Mouse (Mus musculus): ENCODE measurements around the gene Kif16b. TPM values are rescaled to one million over a fixed set of nuclear protein-coding genes. Genes with fewer than 3 reads are reported as not detected.

Kif16b gene
- total and polyA plus RNA-seq, 3 experiments, result 10.7 to 32.0 (median 13.0) TPM

GRCm38 (mm10) chr2:142682965-142683709 lies 218.2 kb downstream of the Kif16b start:
- Histone ChIP-seq H3K9me3 (replicated peaks; ENCODE audit: insufficient read depth, low read length) (no peaks in the 10 kb centered on the region), H3K27me3 (ENCODE audit: control insufficient read depth in 1 of 2, insufficient read depth in 2 of 2, low read length in 2 of 2) (no peaks in the 10 kb centered on the region), H3K79me2 (ENCODE audit: control insufficient read depth, insufficient read depth, low read length, poor library complexity) (no peaks in the 10 kb centered on the region), H3K4me3 (ENCODE audit: control insufficient read depth in 1 of 2, insufficient read depth in 1 of 2, low read depth in 2 of 2, low read length in 2 of 2) (no peak overlapping the region), H3K4me1 (ENCODE audit: control insufficient read depth in 1 of 2, insufficient read depth in 2 of 2, low read length in 2 of 2) (no peaks in the 10 kb centered on the region), H3K36me3 (ENCODE audit: control insufficient read depth in 1 of 2, insufficient read depth in 2 of 2, low read length in 2 of 2) (no peaks in the 10 kb centered on the region), H3K9ac (ENCODE audit: control insufficient read depth, low read depth, low read length, poor library complexity, severe bottlenecking) (no peak overlapping the region), H3K27ac (ENCODE audit: control insufficient read depth, low read depth, low read length) (no peak overlapping the region)
- TF ChIP-seq USF2 (IDR thresholded peaks at IDR 0.05; ENCODE audit: borderline replicate concordance in 1 of 2, insufficient read depth in 1 of 2, low read depth in 1 of 2, low read length in 2 of 2) (no peak), ZNF384 (IDR thresholded peaks at IDR 0.05; ENCODE audit: low read depth, low read length) (no peak), JUND (IDR thresholded peaks at IDR 0.05; ENCODE audit: low read depth, low read length) (no peak), ELF1 (IDR thresholded peaks at IDR 0.05; ENCODE audit: low read depth, low read length) (no peak)
- DNase-seq (ENCODE audit: low read depth, low spot score), result no peak

- no peak overlapping the region for H3K4me3 ChIP-seq (ENCODE audit: control insufficient read depth in 1 of 2, insufficient read depth in 1 of 2, low read depth in 2 of 2, low read length in 2 of 2)
- TF ChIP-seq MAFK (IDR thresholded peaks at IDR 0.05; ENCODE audit: borderline replicate concordance, low read depth, low read length) (no peak), NRF1 (IDR thresholded peaks at IDR 0.05; ENCODE audit: insufficient read depth, low read depth, low read length, poor library complexity, severe bottlenecking) (no peak), ZC3H11A (IDR thresholded peaks at IDR 0.05; ENCODE audit: low read depth, low read length) (no peak), GATA1 (IDR thresholded peaks at IDR 0.05; ENCODE audit: low read depth, low read length) (no peak), POLR2AphosphoS2 (IDR thresholded peaks at IDR 0.05; ENCODE audit: low read length) (no peak), HCFC1 (IDR thresholded peaks at IDR 0.05; ENCODE audit: low read depth, low read length) (no peak), GABPA (IDR thresholded peaks at IDR 0.05; ENCODE audit: low read depth, low read length) (no peak), ZMIZ1 (IDR thresholded peaks at IDR 0.05; ENCODE audit: low read depth, low read length) (no peak), CHD2 (IDR thresholded peaks at IDR 0.05; ENCODE audit: low read length) (no peak), JUND (IDR thresholded peaks at IDR 0.05; ENCODE audit: low read depth, low read length) (no peak), TCF12 (IDR thresholded peaks at IDR 0.05; ENCODE audit: low read depth, low read length) (no peak), USF2 (IDR thresholded peaks at IDR 0.05; ENCODE audit: borderline replicate concordance in 1 of 2, insufficient read depth in 1 of 2, low read depth in 1 of 2, low read length in 2 of 2) (no peak), MXI1 (IDR thresholded peaks at IDR 0.05; ENCODE audit: low read depth, low read length) (no peak), RAD21 (IDR thresholded peaks at IDR 0.05; ENCODE audit: low read depth, low read length) (no peak), MEF2A (IDR thresholded peaks at IDR 0.05; ENCODE audit: extremely low read depth, insufficient replicate concordance, low read depth, low read length, poor library complexity, severe bottlenecking) (no peak), MYB (IDR thresholded peaks at IDR 0.05; ENCODE audit: low read depth, low read length) (no peak), MYC (IDR thresholded peaks at IDR 0.05; ENCODE audit: low read depth, low read length) (no peak), CHD1 (IDR thresholded peaks at IDR 0.05; ENCODE audit: low read depth, low read length) (no peak), POLR2A (IDR thresholded peaks at IDR 0.05; ENCODE audit: control insufficient read depth in 1 of 2, insufficient read depth in 1 of 2, low read depth in 1 of 2, low read length in 2 of 2, poor library complexity in 1 of 2) (no peak)
- H3K9ac ChIP-seq (ENCODE audit: control insufficient read depth, low read depth, low read length, poor library complexity, severe bottlenecking), result no peak overlapping the region
- no peaks in the 10 kb centered on the region for H3K27me3 ChIP-seq (ENCODE audit: control insufficient read depth in 1 of 2, insufficient read depth in 2 of 2, low read length in 2 of 2)
- no peaks in the 10 kb centered on the region for H3K79me2 ChIP-seq (ENCODE audit: control insufficient read depth, insufficient read depth, low read length, poor library complexity)
- no peak overlapping the region for H3K27ac ChIP-seq (ENCODE audit: control insufficient read depth, low read depth, low read length)
- H3K4me1 ChIP-seq (ENCODE audit: control insufficient read depth in 1 of 2, insufficient read depth in 2 of 2, low read length in 2 of 2), result no peaks in the 10 kb centered on the region
- no peaks in the 10 kb centered on the region for H3K9me3 ChIP-seq (replicated peaks; ENCODE audit: insufficient read depth, low read length)
- H3K36me3 ChIP-seq (ENCODE audit: control insufficient read depth in 1 of 2, insufficient read depth in 2 of 2, low read length in 2 of 2), result no peaks in the 10 kb centered on the region
- no peak for DNase-seq (ENCODE audit: low read depth, low spot score)
Observed at GRCm38 (mm10) chr2:142668426-142668825, 232.9 kb downstream of the Kif16b start.
